Comparison of ENCODE assay signal across 16 mouse cellular contexts in genomic region chr3:108646036-108646435, GRCm38 (mm10). TPM values are rescaled to one million over a fixed set of nuclear protein-coding genes. Genes with fewer than 3 reads are reported as not detected.
DNase-seq lines count a peak whose midpoint lies in the region; ATAC-seq lines count a peak whose summit lies in the region.
"Had no signal": no experiment of that assay in that cellular context is flagged by ENCODE, and none has a peak within 500 bp of the region (broad histone marks: within the 10 kb centered on the region; RNA-seq: fewer than 3 reads in every experiment).

No protein-coding gene starts in this region.

- no peaks in the 10 kb centered on the region for H3K9me3 ChIP-seq in neural tube, embryonic 15.5 days (replicated peaks)
- no peaks in the 10 kb centered on the region for H3K9me3 ChIP-seq in hindbrain, embryonic 14.5 days (ENCODE audit: control insufficient read depth, low read length)
- H3K9me3 ChIP-seq: embryonic facial prominence, embryonic 12.5 days; forebrain, embryonic 13.5 days; midbrain, embryonic 10.5 days had no signal

- no peak overlapping the region for H3K4me3 ChIP-seq in neural tube, embryonic 15.5 days (replicated peaks)
- no peak overlapping the region for H3K4me3 ChIP-seq in hindbrain, embryonic 14.5 days (replicated peaks; ENCODE audit: low read length)
- H3K4me3 ChIP-seq: embryonic facial prominence, embryonic 12.5 days; forebrain, embryonic 13.5 days; midbrain, embryonic 10.5 days had no signal

- DNase-seq in frontal cortex, postnatal 10 days (ENCODE audit: low spot score in 2 of 2): no peak
- DNase-seq in right cerebral cortex, adult 2 months (ENCODE audit: low spot score in 2 of 2): peak; percentile 15 to 21
- DNase-seq in right cerebral cortex, postnatal 25 days: no peak
- DNase-seq in layer of hippocampus, adult 11-12 months (ENCODE audit: low spot score): peak; percentile 35
- DNase-seq in hindbrain, embryonic 14.5 days (ENCODE audit: low spot score): no peak
- DNase-seq: kidney, postnatal 10 days; spleen, adult 18-20 months had no signal

- peak; percentile 82 for ATAC-seq in frontal cortex, adult (ENCODE audit: low TSS enrichment)
- ATAC-seq in neural tube, embryonic 15.5 days (ENCODE audit: low FRiP score): peak; percentile 52; the same call in 1 of the 2 replicates
- ATAC-seq in hindbrain, embryonic 14.5 days (ENCODE audit: low FRiP score): no peak
- ATAC-seq in megakaryocyte, adult 5-6 weeks (ENCODE audit: poor library complexity, severe bottlenecking): no peak
- ATAC-seq: forebrain, embryonic 13.5 days; lung, postnatal 0 days had no signal

- H3K36me3 ChIP-seq in neural tube, embryonic 15.5 days: peaks cover 26% of the 10 kb centered on the region
- peaks cover 49% of the 10 kb centered on the region for H3K36me3 ChIP-seq in hindbrain, embryonic 14.5 days (replicated peaks; ENCODE audit: control insufficient read depth, insufficient read depth)

- H3K27me3 ChIP-seq in neural tube, embryonic 15.5 days (replicated peaks): no peaks in the 10 kb centered on the region
- H3K27me3 ChIP-seq in hindbrain, embryonic 14.5 days (ENCODE audit: control insufficient read depth, insufficient read depth, low read length): no peaks in the 10 kb centered on the region
- H3K27me3 ChIP-seq: CH12.LX; embryonic facial prominence, embryonic 12.5 days; forebrain, embryonic 13.5 days had no signal

- H3K4me1 ChIP-seq in neural tube, embryonic 15.5 days: no peaks in the 10 kb centered on the region
- H3K4me1 ChIP-seq in hindbrain, embryonic 14.5 days (replicated peaks; ENCODE audit: control insufficient read depth, insufficient read depth, low read length): no peaks in the 10 kb centered on the region
- H3K4me1 ChIP-seq: forebrain, embryonic 13.5 days; midbrain, embryonic 10.5 days had no signal

- 44% methylated on average over 7 of the region's 7 CpGs for WGBS in neural tube, embryonic 15.5 days
- WGBS in hindbrain, embryonic 14.5 days: 60% methylated on average over 7 of the region's 7 CpGs

- H3K4me2 ChIP-seq in neural tube, embryonic 15.5 days: no peak overlapping the region
- no peak overlapping the region for H3K4me2 ChIP-seq in hindbrain, embryonic 14.5 days (replicated peaks)
- H3K4me2 ChIP-seq: embryonic facial prominence, embryonic 12.5 days; forebrain, embryonic 13.5 days; liver, embryonic 11.5 days had no signal

- peak overlapping the region; percentile 45; the same call in 1 of the 2 replicates for H3K27ac ChIP-seq in neural tube, embryonic 15.5 days (replicated peaks)
- no peak overlapping the region for H3K27ac ChIP-seq in hindbrain, embryonic 14.5 days
- H3K27ac ChIP-seq: embryonic facial prominence, embryonic 12.5 days; forebrain, embryonic 13.5 days; midbrain, embryonic 10.5 days had no signal

- no peak overlapping the region for H3K9ac ChIP-seq in neural tube, embryonic 15.5 days (replicated peaks)
- no peak overlapping the region for H3K9ac ChIP-seq in hindbrain, embryonic 14.5 days
- H3K9ac ChIP-seq: embryonic facial prominence, embryonic 12.5 days; forebrain, embryonic 13.5 days had no signal

RNA-seq across cellular contexts. Expression of gene Clcc1, which starts 7.7 kb away (rescaled TPM):
- polyA plus RNA-seq in neural tube, embryonic 15.5 days (2015; fragmentation: Nextera tagmentation; extraction: Ambion mirVana): 34.1 and 44.1 TPM in 2 replicates
- 40.2 and 42.8 TPM in 2 replicates for polyA plus RNA-seq in hindbrain, embryonic 14.5 days (2014; fragmentation: Nextera tagmentation; extraction: Ambion mirVana)
- total RNA-seq in megakaryocyte, adult 5-6 weeks (2015): 30.6 and 36.6 TPM in 2 replicates
- 68.9 and 74.7 TPM in 2 replicates for total RNA-seq in megakaryocyte, adult 5-6 weeks (2017)

RNA-seq across cellular contexts. Expression of gene Wdr47, which starts 55.0 kb away (rescaled TPM):
- 80.5 and 94.7 TPM in 2 replicates for polyA plus RNA-seq in neural tube, embryonic 15.5 days (2015; fragmentation: Nextera tagmentation; extraction: Ambion mirVana)
- 105 and 130 TPM in 2 replicates for polyA plus RNA-seq in hindbrain, embryonic 14.5 days (2014; fragmentation: Nextera tagmentation; extraction: Ambion mirVana)
- total RNA-seq in megakaryocyte, adult 5-6 weeks (2015): 3.3 and 4.4 TPM in 2 replicates
- 8.1 and 8.7 TPM in 2 replicates for total RNA-seq in megakaryocyte, adult 5-6 weeks (2017)

Comparison
In these comparisons a context has a peak if more than half of its experiments do, and no peak if none do; other contexts are left out.
1. DNase-seq: peak in right cerebral cortex, adult 2 months (2 of 2) and layer of hippocampus, adult 11-12 months (single experiment); none in frontal cortex, postnatal 10 days (0 of 2), right cerebral cortex, postnatal 25 days (single experiment) and hindbrain, embryonic 14.5 days (single experiment).
2. ATAC-seq: peak in frontal cortex, adult (single experiment) and neural tube, embryonic 15.5 days (single experiment); none in hindbrain, embryonic 14.5 days (single experiment) and megakaryocyte, adult 5-6 weeks (single experiment).